Mouse (Mus musculus): ENCODE measurements at regions not wholly inside any gene's neighbourhood (a gene's known extent, or its start where the extent isn't known, plus 50 kb on each side); places are given as distances from the start of the nearest gene placed in this dataset.

- Histone ChIP-seq H3K27me3 (ENCODE audit: insufficient read depth, low read length) (no peaks in the 10 kb centered on the region), H3K4me3 (ENCODE audit: low read depth, low read length) (no peak overlapping the region), H3K4me1 (ENCODE audit: insufficient read depth) (no peaks in the 10 kb centered on the region), H3K4me2 (ENCODE audit: low read depth) (no peak overlapping the region), H3K36me3 (ENCODE audit: insufficient read depth) (no peaks in the 10 kb centered on the region), H3K27ac (ENCODE audit: low read depth, low read length) (no peak overlapping the region), H3K9ac (no peak overlapping the region), H3K9me3 (ENCODE audit: low read length) (no peaks in the 10 kb centered on the region)
- no peak for TF ChIP-seq CTCF (IDR thresholded peaks at IDR 0.05; ENCODE audit: low read depth)
- no peak for ATAC-seq
- no peak for DNase-seq
- WGBS = 29% methylated on average over 13 of the region's 13 CpGs
Measured at GRCm38 (mm10) chr10:67372569-67373161, 87.6 kb upstream of the Nrbf2 start.

GRCm38 (mm10) chr10:67376638-67377037 lies 91.5 kb upstream of the Nrbf2 start:
- no peak for TF ChIP-seq CTCF (IDR thresholded peaks at IDR 0.05; ENCODE audit: low read depth)
- no peak for DNase-seq
- Histone ChIP-seq H3K4me1 (ENCODE audit: insufficient read depth) (no peaks in the 10 kb centered on the region), H3K4me3 (ENCODE audit: low read depth, low read length) (no peak overlapping the region), H3K27me3 (ENCODE audit: insufficient read depth, low read length) (no peaks in the 10 kb centered on the region), H3K36me3 (ENCODE audit: insufficient read depth) (no peaks in the 10 kb centered on the region), H3K4me2 (ENCODE audit: low read depth) (no peak overlapping the region), H3K27ac (ENCODE audit: low read depth, low read length) (no peak overlapping the region), H3K9ac (no peak overlapping the region), H3K9me3 (ENCODE audit: low read length) (no peaks in the 10 kb centered on the region)
- ATAC-seq = no peak
- 80% methylated on average over 5 of the region's 5 CpGs for WGBS

- H3K9ac ChIP-seq = no peak overlapping the region
Measured at GRCm38 (mm10) chr10:67377643-67378223, 92.6 kb upstream of the Nrbf2 start.

GRCm38 (mm10) chr10:67380174-67380573 lies 95.1 kb upstream of the Nrbf2 start:
- ATAC-seq = no peak
- TF ChIP-seq CTCF (IDR thresholded peaks at IDR 0.05; ENCODE audit: low read depth) = no peak
- no peak for DNase-seq
- Histone ChIP-seq H3K27me3 (ENCODE audit: insufficient read depth, low read length) (no peaks in the 10 kb centered on the region), H3K4me2 (ENCODE audit: low read depth) (no peak overlapping the region), H3K9ac (no peak overlapping the region), H3K4me3 (ENCODE audit: low read depth, low read length) (no peak overlapping the region), H3K4me1 (ENCODE audit: insufficient read depth) (no peaks in the 10 kb centered on the region), H3K27ac (ENCODE audit: low read depth, low read length) (no peak overlapping the region), H3K9me3 (ENCODE audit: low read length) (no peaks in the 10 kb centered on the region), H3K36me3 (ENCODE audit: insufficient read depth) (no peaks in the 10 kb centered on the region)
- WGBS = 95% methylated on average over 5 of the region's 5 CpGs

More at GRCm38 (mm10) chr10:67377643-67378223, 92.6 kb upstream of the Nrbf2 start:
- WGBS = 67% methylated on average over 17 of the region's 17 CpGs
- no peak overlapping the region for H3K27ac ChIP-seq (ENCODE audit: low read depth, low read length)
- DNase-seq (no peak), ATAC-seq (no peak)
- H3K9me3 ChIP-seq (ENCODE audit: low read length) = no peaks in the 10 kb centered on the region
- H3K27me3 ChIP-seq (ENCODE audit: insufficient read depth, low read length) = no peaks in the 10 kb centered on the region
- no peak overlapping the region for H3K4me3 ChIP-seq (ENCODE audit: low read depth, low read length)
- no peak overlapping the region for H3K4me2 ChIP-seq (ENCODE audit: low read depth)
- no peak for TF ChIP-seq CTCF (IDR thresholded peaks at IDR 0.05; ENCODE audit: low read depth)
- H3K4me1 ChIP-seq (ENCODE audit: insufficient read depth) = no peaks in the 10 kb centered on the region
- H3K36me3 ChIP-seq (ENCODE audit: insufficient read depth) = no peaks in the 10 kb centered on the region

- 36% methylated on average over 4 of the region's 4 CpGs for WGBS
- Histone ChIP-seq H3K27me3 (ENCODE audit: insufficient read depth, low read length) (no peaks in the 10 kb centered on the region), H3K9me3 (ENCODE audit: low read length) (no peaks in the 10 kb centered on the region), H3K36me3 (ENCODE audit: insufficient read depth) (no peaks in the 10 kb centered on the region), H3K4me1 (ENCODE audit: insufficient read depth) (no peaks in the 10 kb centered on the region), H3K4me3 (ENCODE audit: low read depth, low read length) (no peak overlapping the region), H3K9ac (no peak overlapping the region), H3K27ac (ENCODE audit: low read depth, low read length) (no peak overlapping the region), H3K4me2 (ENCODE audit: low read depth) (no peak overlapping the region)
- ATAC-seq (no peak), DNase-seq (no peak)
- no peak for TF ChIP-seq CTCF (IDR thresholded peaks at IDR 0.05; ENCODE audit: low read depth)
Measured at GRCm38 (mm10) chr10:67383352-67383751, 98.2 kb upstream of the Nrbf2 start.

GRCm38 (mm10) chr10:67383802-67384567 lies 98.9 kb upstream of the Nrbf2 start:
- Histone ChIP-seq H3K27me3 (ENCODE audit: insufficient read depth, low read length) (no peaks in the 10 kb centered on the region), H3K27ac (ENCODE audit: low read depth, low read length) (no peak overlapping the region), H3K4me3 (ENCODE audit: low read depth, low read length) (no peak overlapping the region), H3K4me2 (ENCODE audit: low read depth) (no peak overlapping the region), H3K36me3 (ENCODE audit: insufficient read depth) (no peaks in the 10 kb centered on the region), H3K9me3 (ENCODE audit: low read length) (no peaks in the 10 kb centered on the region), H3K4me1 (ENCODE audit: insufficient read depth) (peaks cover 2% of the 10 kb centered on the region; the same call in 1 of the 2 replicates), H3K9ac (no peak overlapping the region)
- ATAC-seq = peak; percentile 65
- peak; percentile 31 for DNase-seq
- WGBS = 26% methylated on average over 16 of the region's 16 CpGs
- TF ChIP-seq CTCF (IDR thresholded peaks at IDR 0.05; ENCODE audit: low read depth) = no peak

GRCm38 (mm10) chr10:67384568-67384958 lies 99.5 kb upstream of the Nrbf2 start:
- Histone ChIP-seq H3K36me3 (ENCODE audit: insufficient read depth) (no peaks in the 10 kb centered on the region), H3K27me3 (ENCODE audit: insufficient read depth, low read length) (no peaks in the 10 kb centered on the region), H3K4me1 (ENCODE audit: insufficient read depth) (peaks cover 2% of the 10 kb centered on the region; the same call in 1 of the 2 replicates), H3K27ac (ENCODE audit: low read depth, low read length) (no peak overlapping the region), H3K4me3 (ENCODE audit: low read depth, low read length) (no peak overlapping the region), H3K4me2 (ENCODE audit: low read depth) (no peak overlapping the region), H3K9me3 (ENCODE audit: low read length) (no peaks in the 10 kb centered on the region), H3K9ac (no peak overlapping the region)
- WGBS = 36% methylated on average over 4 of the region's 4 CpGs
- DNase-seq (no peak), ATAC-seq (no peak; the same call in 1 of the 2 replicates)
- TF ChIP-seq CTCF (IDR thresholded peaks at IDR 0.05; ENCODE audit: low read depth) = no peak

Data from forebrain, postnatal 0 days (tissue).